Mouse (Mus musculus) liver, embryonic 14.5 days (tissue): ENCODE data around the gene Abcf2.

Experiments
- CTCF ChIP-seq: IDR thresholded peaks from 2 replicates; pipeline ENCODE4 v1.5.1; 2016; ENCODE audit warnings: antibody characterized with exemption, low read depth, control low read depth
- EP300 ChIP-seq: IDR thresholded peaks from 2 replicates; pipeline ENCODE4 v1.6.1; 2016; ENCODE audit warnings: antibody characterized with exemption, low read depth

DNA sequence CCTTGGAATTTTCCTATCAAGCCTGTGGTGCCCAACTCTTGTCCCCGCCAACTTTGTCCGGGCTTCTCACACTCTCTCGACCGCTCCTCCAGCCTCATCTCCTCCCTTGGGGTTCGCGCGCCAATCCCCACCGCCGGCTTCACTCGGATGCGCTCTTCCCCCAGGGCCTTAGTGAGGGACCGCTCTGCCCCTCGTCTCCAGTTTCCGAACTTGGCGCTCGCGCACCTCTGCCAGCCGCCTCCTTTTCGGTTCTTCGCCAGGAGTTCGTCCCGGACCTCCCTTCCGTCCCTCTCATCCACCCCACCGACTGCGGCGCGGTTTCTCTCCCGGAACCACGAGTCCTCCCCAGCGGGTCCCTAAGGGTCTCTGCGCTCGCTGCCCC lies 475 bp downstream of the Abcf2 start:
- TF ChIP-seq CTCF (0 out of 2 replicates have a peak, but pooled peaks have one; percentile 12), EP300 (no peak)
